Mouse (Mus musculus) heart, embryonic 16.5 days (tissue): ENCODE results near the gene Atxn1. TPM values are rescaled to one million over a fixed set of nuclear protein-coding genes. Genes with fewer than 3 reads are reported as not detected.

ENCODE experiments used
- ATAC-seq: fragments of 200-750 bp; cut with Nextera tagmentation; replicated peaks from 2 replicates; pipeline ENCODE4 v1.8.0; 2017; ENCODE audit warnings: moderate number of reproducible peaks; ENCODE audit not compliant: insufficient read depth, low FRiP score; ENCODE audit errors: extremely low read depth
- H3K27ac ChIP-seq: fragments of 300-500 bp; sonication (generic); 2 replicates; pipeline ENCODE4 v1.5.1; 2014; ENCODE audit warnings: mild to moderate bottlenecking, low read length, control low read depth, moderate library complexity
- H3K27me3 ChIP-seq: fragments of 300-500 bp; sonication (generic); 2 replicates; pipeline ENCODE4 v1.6.1; 2014; ENCODE audit warnings: low read length, mixed read lengths; ENCODE audit not compliant: control insufficient read depth, insufficient read depth
- H3K36me3 ChIP-seq: fragments of 300-500 bp; sonication (generic); 2 replicates; pipeline ENCODE4 v1.6.1; 2014; ENCODE audit not compliant: control insufficient read depth, insufficient read depth
- H3K4me1 ChIP-seq: fragments of 300-500 bp; sonication (generic); 2 replicates; pipeline ENCODE4 v1.6.1; 2014; ENCODE audit warnings: low read length, mixed read lengths; ENCODE audit not compliant: control insufficient read depth, insufficient read depth
- H3K4me2 ChIP-seq: fragments of 300-500 bp; sonication (generic); 2 replicates; pipeline ENCODE4 v1.6.1; 2014; ENCODE audit warnings: low read depth, mild to moderate bottlenecking, control low read depth, low read length
- H3K4me3 ChIP-seq: fragments of 300-500 bp; sonication (generic); 2 replicates; pipeline ENCODE4 v1.5.1; 2014; ENCODE audit warnings: mild to moderate bottlenecking, control low read depth, low read length
- H3K9ac ChIP-seq: fragments of 300-500 bp; sonication (generic); 2 replicates; pipeline ENCODE4 v1.6.1; 2014; ENCODE audit warnings: low read length, control low read depth
- H3K9me3 ChIP-seq: fragments of 300-500 bp; sonication (generic); replicated peaks from 2 replicates; pipeline ENCODE4 v1.6.1; 2016; ENCODE audit warnings: low read length; ENCODE audit not compliant: control insufficient read depth
- WGBS: fragments of 180-500 bp; shearing (Covaris S2); extraction: QIAGEN DNeasy Blood & Tissue Kit; methylation state at CpG from one replicate; pipeline ENCODE4 v1.1.7; 2014; 5-methylcytosine and 5-hydroxymethylcytosine counted together
- polyA plus RNA-seq: library from polyadenylated mRNA; unstranded; fragments of >200 nt; fragmentation: Nextera tagmentation; extraction: Ambion mirVana; gene quantifications from 2 replicates; pipeline ENCODE4 v1.2.1, GENCODE M21; 2015

Atxn1 gene
- polyA plus RNA-seq, 1 experiment from 2014 or later: 7.2 TPM

DNA sequence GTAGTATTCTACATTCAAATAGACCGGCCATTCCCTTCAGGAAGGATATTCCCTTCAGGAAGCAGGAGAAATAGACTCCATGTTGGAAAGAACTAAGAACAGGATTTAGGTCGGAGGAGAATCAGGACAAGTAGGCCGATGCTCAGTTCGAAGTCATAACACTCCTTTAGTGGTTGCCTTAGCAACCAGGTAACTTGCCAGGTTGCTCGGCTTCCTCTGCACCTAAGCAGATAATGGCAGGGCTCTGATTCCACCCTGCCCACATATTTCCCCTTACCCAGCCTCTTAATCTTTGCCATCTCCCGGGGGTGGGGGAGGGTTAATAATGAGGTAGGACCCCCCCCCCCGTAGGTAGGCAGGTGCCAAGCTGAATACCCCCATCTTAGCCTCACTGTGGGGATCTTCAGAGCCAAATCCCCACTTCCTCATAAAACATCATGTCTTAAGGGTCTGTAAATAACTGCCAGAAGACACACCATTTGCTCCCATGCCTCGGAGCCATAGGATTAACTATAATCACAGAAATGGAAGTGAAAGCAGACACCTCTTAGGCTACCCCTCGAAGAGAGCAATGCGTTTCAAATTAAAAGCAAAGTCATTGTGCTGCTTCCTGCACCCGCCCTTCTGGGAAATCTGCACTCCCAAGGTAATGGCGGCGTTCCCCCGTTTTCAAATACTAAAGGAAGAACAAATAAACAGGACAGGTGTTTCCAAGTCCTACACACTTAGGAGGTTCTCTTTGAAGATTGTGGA, 240.1 kb downstream of the Atxn1 start:
- H3K9me3 ChIP-seq: no peaks in the 10 kb centered on the region
- no peaks in the 10 kb centered on the region for H3K27me3 ChIP-seq
- H3K4me3 ChIP-seq: no peak overlapping the region
- peaks cover 18% of the 10 kb centered on the region for H3K4me1 ChIP-seq
- H3K4me2 ChIP-seq: no peak overlapping the region
- 79% methylated on average over 14 of the region's 14 CpGs for WGBS
- no peak for ATAC-seq
- no peak overlapping the region for H3K27ac ChIP-seq
- H3K36me3 ChIP-seq: no peaks in the 10 kb centered on the region
- H3K9ac ChIP-seq: no peak overlapping the region

DNA sequence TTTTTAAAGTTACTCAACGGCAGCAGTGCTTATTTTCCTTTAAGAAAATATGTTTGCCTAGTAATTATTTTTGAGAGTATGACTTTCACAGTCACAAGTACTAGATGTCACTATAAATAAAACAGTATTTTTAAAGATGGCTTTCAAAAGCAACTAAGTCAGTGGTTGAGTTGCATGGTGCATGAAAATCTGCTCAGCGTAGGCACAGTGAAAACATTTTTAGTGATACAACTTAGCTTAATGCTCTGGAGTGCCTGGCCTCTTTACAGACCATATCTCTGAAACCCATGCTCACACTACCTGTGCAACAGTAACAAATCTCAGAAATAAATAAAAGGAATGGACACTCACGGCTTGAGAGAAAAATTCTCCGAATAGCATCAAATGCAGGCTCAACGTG, 241.9 kb downstream of the Atxn1 start:
- H3K27me3 ChIP-seq: no peaks in the 10 kb centered on the region
- no peak overlapping the region for H3K4me2 ChIP-seq
- ATAC-seq: no peak
- no peaks in the 10 kb centered on the region for H3K9me3 ChIP-seq
- H3K4me3 ChIP-seq: no peak overlapping the region
- peaks cover 17% of the 10 kb centered on the region for H3K4me1 ChIP-seq
- no peaks in the 10 kb centered on the region for H3K36me3 ChIP-seq
- no peak overlapping the region for H3K9ac ChIP-seq
- WGBS: 81% methylated on average over 5 of the region's 5 CpGs
- H3K27ac ChIP-seq: no peak overlapping the region

GRCm38 (mm10) chr13:45721621-45722020, 243.2 kb downstream of the Atxn1 start:
- no peaks in the 10 kb centered on the region for H3K27me3 ChIP-seq
- peak; percentile 37; the same call in 1 of the 2 replicates for ATAC-seq
- no peak overlapping the region for H3K4me2 ChIP-seq
- no peak overlapping the region for H3K4me3 ChIP-seq
- no peak overlapping the region for H3K9ac ChIP-seq
- H3K36me3 ChIP-seq: no peaks in the 10 kb centered on the region
- peaks cover 17% of the 10 kb centered on the region for H3K4me1 ChIP-seq
- peak overlapping the region; percentile 57 for H3K27ac ChIP-seq
- no peaks in the 10 kb centered on the region for H3K9me3 ChIP-seq
- 55% methylated on average over 8 of the region's 8 CpGs for WGBS

- no peak overlapping the region for H3K4me2 ChIP-seq
- WGBS: 55% methylated on average over 3 of the region's 3 CpGs
These were observed 246.0 kb downstream of the Atxn1 start for GRCm38 (mm10) chr13:45718850-45719249.

GRCm38 (mm10) chr13:45715583-45716180, 249.1 kb downstream of the Atxn1 start:
- no peak for ATAC-seq
- H3K27me3 ChIP-seq: no peaks in the 10 kb centered on the region
- no peaks in the 10 kb centered on the region for H3K9me3 ChIP-seq
- H3K4me3 ChIP-seq: no peak overlapping the region
- H3K4me2 ChIP-seq: no peak overlapping the region
- H3K27ac ChIP-seq: peak overlapping the region; percentile 14; the same call in 1 of the 2 replicates
- H3K4me1 ChIP-seq: peaks cover 13% of the 10 kb centered on the region
- H3K9ac ChIP-seq: no peak overlapping the region
- WGBS: 46% methylated on average over 7 of the region's 7 CpGs
- H3K36me3 ChIP-seq: no peaks in the 10 kb centered on the region

More at GRCm38 (mm10) chr13:45718850-45719249, 246.0 kb downstream of the Atxn1 start:
- H3K27me3 ChIP-seq: no peaks in the 10 kb centered on the region
- ATAC-seq: no peak
- H3K36me3 ChIP-seq: no peaks in the 10 kb centered on the region
- no peak overlapping the region for H3K4me3 ChIP-seq
- peaks cover 20% of the 10 kb centered on the region for H3K4me1 ChIP-seq
- H3K9me3 ChIP-seq: no peaks in the 10 kb centered on the region
- no peak overlapping the region for H3K9ac ChIP-seq
- H3K27ac ChIP-seq: no peak overlapping the region

- WGBS: 77% methylated on average over 8 of the region's 8 CpGs
- no peak overlapping the region for H3K4me3 ChIP-seq
- H3K27me3 ChIP-seq: no peaks in the 10 kb centered on the region
- ATAC-seq: no peak
- H3K4me1 ChIP-seq: peaks cover 2% of the 10 kb centered on the region; the same call in 1 of the 2 replicates
- no peak overlapping the region for H3K9ac ChIP-seq
- H3K4me2 ChIP-seq: no peak overlapping the region
- H3K27ac ChIP-seq: 0 out of 2 replicates have a peak overlapping the region, but pooled peaks have one; percentile 3
- no peaks in the 10 kb centered on the region for H3K9me3 ChIP-seq
- H3K36me3 ChIP-seq: 0 out of 2 replicates have a peak, but pooled peaks cover 2% of the 10 kb centered on the region
These were observed 254.8 kb downstream of the Atxn1 start for GRCm38 (mm10) chr13:45710041-45710440.

- Histone ChIP-seq H3K4me2 (peak overlapping the region; percentile 44), H3K4me1 (0 out of 2 replicates have a peak, but pooled peaks cover 2% of the 10 kb centered on the region), H3K9me3 (no peaks in the 10 kb centered on the region; the same call in 1 of the 2 replicates), H3K9ac (no peak overlapping the region), H3K27ac (no peak overlapping the region), H3K36me3 (0 out of 2 replicates have a peak, but pooled peaks cover 2% of the 10 kb centered on the region), H3K27me3 (no peaks in the 10 kb centered on the region), H3K4me3 (0 out of 2 replicates have a peak overlapping the region, but pooled peaks have one; percentile 11)
- ATAC-seq: no peak
- 43% methylated on average over 11 of the region's 11 CpGs for WGBS
These were observed 255.4 kb downstream of the Atxn1 start for GRCm38 (mm10) chr13:45709402-45709801.

GRCm38 (mm10) chr13:45701296-45701790, 263.5 kb downstream of the Atxn1 start:
- ATAC-seq: no peak

GRCm38 (mm10) chr13:45698982-45699381, 265.8 kb downstream of the Atxn1 start:
- no peak for ATAC-seq
- Histone ChIP-seq H3K9ac (no peak overlapping the region), H3K4me3 (no peak overlapping the region), H3K4me1 (peaks cover 18% of the 10 kb centered on the region), H3K9me3 (peaks cover 3% of the 10 kb centered on the region), H3K4me2 (no peak overlapping the region), H3K27me3 (no peaks in the 10 kb centered on the region), H3K27ac (no peak overlapping the region), H3K36me3 (no peaks in the 10 kb centered on the region; the same call in 1 of the 2 replicates)
- WGBS: 78% methylated on average over 3 of the region's 3 CpGs

More at GRCm38 (mm10) chr13:45701296-45701790, 263.5 kb downstream of the Atxn1 start:
- no peak overlapping the region for H3K4me3 ChIP-seq
- no peaks in the 10 kb centered on the region for H3K36me3 ChIP-seq
- 68% methylated on average over 7 of the region's 7 CpGs for WGBS
- H3K4me2 ChIP-seq: no peak overlapping the region
- no peak overlapping the region for H3K27ac ChIP-seq
- H3K27me3 ChIP-seq: no peaks in the 10 kb centered on the region
- H3K9me3 ChIP-seq: no peaks in the 10 kb centered on the region; the same call in 1 of the 2 replicates
- peaks cover 12% of the 10 kb centered on the region; the same call in 1 of the 2 replicates for H3K4me1 ChIP-seq
- H3K9ac ChIP-seq: no peak overlapping the region
